Mouse (Mus musculus) heart, embryonic 15.5 days (tissue): ENCODE results near the gene Ccn6. TPM values are rescaled to one million over a fixed set of nuclear protein-coding genes. Genes with fewer than 3 reads are reported as not detected.
"Not testable (repeated sequence)": the region's sequence is repeated elsewhere in the genome, so short reads cannot be mapped to it uniquely, and the experiment has no call there.

ENCODE experiments used
- ATAC-seq: fragments of 200-750 bp; cut with Nextera tagmentation; replicated peaks from 2 replicates; pipeline ENCODE4 v1.8.0; 2017; ENCODE audit warnings: low read depth, moderate TSS enrichment; ENCODE audit not compliant: insufficient number of reproducible peaks, insufficient read depth, low FRiP score
- H3K27ac ChIP-seq: fragments of 300-500 bp; sonication (generic); 2 replicates; pipeline ENCODE4 v1.5.1; 2015; ENCODE audit warnings: mild to moderate bottlenecking, inconsistent platforms
- H3K27me3 ChIP-seq: fragments of 300-500 bp; sonication (generic); 2 replicates; pipeline ENCODE4 v1.6.1; 2015; ENCODE audit warnings: inconsistent platforms
- H3K36me3 ChIP-seq: fragments of 300-500 bp; sonication (generic); 2 replicates; pipeline ENCODE4 v1.6.1; 2015; ENCODE audit warnings: mild to moderate bottlenecking, inconsistent platforms
- H3K4me1 ChIP-seq: fragments of 300-500 bp; sonication (generic); replicated peaks from 2 replicates; pipeline ENCODE4 v1.6.1; 2015; ENCODE audit warnings: inconsistent platforms
- H3K4me2 ChIP-seq: fragments of 300-500 bp; sonication (generic); 2 replicates; pipeline ENCODE4 v1.6.1; 2015; ENCODE audit warnings: inconsistent platforms, mild to moderate bottlenecking, moderate library complexity
- H3K4me3 ChIP-seq: fragments of 300-500 bp; sonication (generic); 2 replicates; pipeline ENCODE4 v1.5.1; 2015; ENCODE audit warnings: mild to moderate bottlenecking, inconsistent platforms
- H3K9ac ChIP-seq: fragments of 300-500 bp; sonication (generic); 2 replicates; pipeline ENCODE4 v1.6.1; 2015; ENCODE audit warnings: mild to moderate bottlenecking, inconsistent platforms
- H3K9me3 ChIP-seq: fragments of 300-500 bp; sonication (generic); replicated peaks from 2 replicates; pipeline ENCODE4 v1.6.1; 2016; ENCODE audit warnings: inconsistent platforms
- WGBS: fragments of 180-500 bp; shearing (Covaris S2); methylation state at CpG from one replicate; pipeline ENCODE4 v1.1.7; 2015; ENCODE audit warnings: mixed read lengths; 5-methylcytosine and 5-hydroxymethylcytosine counted together
- polyA plus RNA-seq: library from polyadenylated mRNA; unstranded; fragments of >200 nt; fragmentation: Nextera tagmentation; extraction: Ambion mirVana; gene quantifications from 2 replicates; pipeline ENCODE4 v1.2.1, GENCODE M21; 2015

Gene Ccn6
- 0.16 and 0.32 TPM in 2 replicates for polyA plus RNA-seq

DNA sequence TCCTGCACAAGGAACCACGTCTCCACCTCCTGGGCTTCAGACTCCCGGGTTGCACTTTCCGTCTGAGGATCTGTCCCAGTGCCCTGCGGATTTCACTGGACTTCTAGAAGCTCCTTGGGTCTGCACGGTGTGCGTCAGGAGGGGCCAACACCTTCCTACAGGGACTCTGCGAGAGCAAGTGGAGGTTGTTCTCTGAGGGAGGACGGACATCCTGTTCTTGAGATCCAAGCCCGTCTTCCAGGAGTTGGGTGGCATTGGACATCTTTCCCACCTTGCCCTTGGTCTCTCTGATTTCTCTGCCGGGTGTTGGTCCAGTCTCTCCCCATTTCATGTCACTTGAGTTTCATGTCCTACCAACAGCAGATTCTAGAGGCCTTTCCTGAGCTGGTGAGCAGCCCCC lies at the start of gene Ccn6:
TSS of gene Ccn6 (minus strand) at position 101 of the 400 bp plus-strand sequence.
- ATAC-seq = no peak
- no peaks in the 10 kb centered on the region for H3K9me3 ChIP-seq
- H3K4me1 ChIP-seq = peaks cover 17% of the 10 kb centered on the region
- H3K9ac ChIP-seq = no peak within 1 kb of the TSS
- 90% methylated on average over 10 of the region's 10 CpGs for WGBS
- H3K36me3 ChIP-seq = no peaks in the 10 kb centered on the region
- no peaks in the 10 kb centered on the region for H3K27me3 ChIP-seq
- no peak within 1 kb of the TSS for H3K4me3 ChIP-seq
- H3K4me2 ChIP-seq = no peak within 1 kb of the TSS
- H3K27ac ChIP-seq = no peak within 1 kb of the TSS

DNA sequence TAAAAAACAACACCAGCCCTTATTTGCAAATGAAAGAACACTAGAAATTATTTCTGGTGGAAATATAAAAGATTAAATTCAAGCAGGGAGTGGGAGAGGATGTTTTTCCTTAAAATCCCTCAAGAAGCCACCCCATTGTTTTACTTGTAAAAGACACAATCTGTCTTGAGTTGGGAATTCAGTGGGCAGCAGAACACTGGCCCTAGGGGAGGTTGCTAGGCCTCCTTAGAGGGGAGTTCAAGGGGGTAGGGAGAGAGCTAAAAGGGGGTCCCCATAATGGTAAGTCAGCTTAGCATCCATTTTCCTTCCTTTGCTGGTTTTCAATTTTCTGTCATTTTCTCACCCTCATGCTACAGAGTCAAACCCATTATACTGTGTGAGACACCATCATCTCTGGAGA lies 46.4 kb upstream of the Ccn6 start:
- H3K4me1 ChIP-seq = no peaks in the 10 kb centered on the region
- H3K27me3 ChIP-seq = no peaks in the 10 kb centered on the region
- no peak for ATAC-seq
- H3K4me3 ChIP-seq = no peak overlapping the region
- H3K9ac ChIP-seq = no peak overlapping the region
- H3K36me3 ChIP-seq = no peaks in the 10 kb centered on the region
- H3K4me2 ChIP-seq = no peak overlapping the region
- no peak overlapping the region for H3K27ac ChIP-seq
- H3K9me3 ChIP-seq = peaks cover 3% of the 10 kb centered on the region

DNA sequence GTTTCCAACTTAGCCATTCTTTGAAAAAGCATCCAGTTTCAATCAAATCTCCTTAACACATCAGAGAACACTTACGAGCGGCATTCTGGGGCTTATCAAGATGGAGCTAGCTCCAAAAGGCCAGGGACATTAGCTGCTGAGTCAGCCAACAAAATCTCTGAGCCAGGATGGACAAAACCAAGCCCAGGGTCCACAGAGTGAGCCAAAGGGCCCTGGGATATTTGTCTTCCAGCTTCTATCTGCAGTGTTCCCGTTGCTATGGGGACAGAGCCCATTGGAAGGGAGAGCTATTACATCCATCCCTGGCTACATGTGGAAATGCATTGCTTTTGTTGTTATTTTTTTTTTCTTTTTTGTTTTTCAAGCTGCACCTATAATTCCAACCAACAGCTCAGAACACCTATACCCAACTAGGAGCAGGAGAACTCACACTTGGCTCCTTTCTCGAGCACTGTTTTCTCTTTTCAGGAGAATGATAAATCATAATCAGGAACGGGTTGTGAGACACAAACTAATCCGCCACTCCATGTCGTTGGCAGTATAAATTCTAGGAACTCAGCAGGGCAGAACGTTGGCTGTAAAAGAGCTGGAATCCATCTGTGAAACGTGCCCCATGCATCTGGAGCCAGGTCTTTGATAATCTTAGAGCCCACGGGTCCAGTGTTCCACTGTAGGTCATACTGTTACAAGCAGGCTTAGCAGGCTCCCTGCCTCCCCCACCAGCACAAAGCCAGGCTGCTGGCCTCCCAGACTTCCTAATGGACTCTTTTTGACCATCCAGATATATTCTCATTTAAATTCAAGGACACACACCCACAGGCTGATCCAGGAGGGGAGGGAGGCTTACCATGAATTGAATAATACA lies 45.8 kb upstream of the Ccn6 start:
- Histone ChIP-seq H3K36me3 (no peaks in the 10 kb centered on the region), H3K4me3 (no peak overlapping the region), H3K9me3 (peaks cover 6% of the 10 kb centered on the region), H3K4me1 (no peaks in the 10 kb centered on the region), H3K27me3 (no peaks in the 10 kb centered on the region), H3K27ac (no peak overlapping the region), H3K9ac (no peak overlapping the region), H3K4me2 (no peak overlapping the region)
- no peak for ATAC-seq
- WGBS = 54% methylated on average over 10 of the region's 10 CpGs

DNA sequence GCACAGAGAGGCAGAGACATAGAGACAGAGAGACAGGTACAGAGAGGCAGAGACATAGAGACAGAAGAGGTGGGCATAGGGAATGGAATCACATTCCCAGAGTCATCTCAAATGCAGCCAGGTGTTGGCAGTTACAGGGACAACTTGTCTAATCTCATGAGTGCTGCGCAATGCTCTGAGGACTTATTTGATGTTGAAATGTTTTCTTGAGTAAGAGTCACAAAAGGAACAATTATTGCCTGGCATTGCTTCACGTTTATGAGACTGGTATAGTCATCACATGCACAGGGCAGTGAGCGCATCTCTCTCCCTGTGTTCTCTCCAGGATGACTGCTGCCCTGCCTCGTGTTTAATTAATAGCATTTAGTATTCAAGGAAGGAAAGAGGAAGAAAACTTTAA lies 45.1 kb upstream of the Ccn6 start:
- Histone ChIP-seq H3K4me2 (no peak overlapping the region), H3K27me3 (no peaks in the 10 kb centered on the region), H3K9me3 (peaks cover 10% of the 10 kb centered on the region), H3K9ac (no peak overlapping the region), H3K4me1 (no peaks in the 10 kb centered on the region), H3K4me3 (no peak overlapping the region), H3K36me3 (no peaks in the 10 kb centered on the region), H3K27ac (no peak overlapping the region)
- ATAC-seq = no peak
- WGBS = 72% methylated on average over 4 of the region's 4 CpGs

DNA sequence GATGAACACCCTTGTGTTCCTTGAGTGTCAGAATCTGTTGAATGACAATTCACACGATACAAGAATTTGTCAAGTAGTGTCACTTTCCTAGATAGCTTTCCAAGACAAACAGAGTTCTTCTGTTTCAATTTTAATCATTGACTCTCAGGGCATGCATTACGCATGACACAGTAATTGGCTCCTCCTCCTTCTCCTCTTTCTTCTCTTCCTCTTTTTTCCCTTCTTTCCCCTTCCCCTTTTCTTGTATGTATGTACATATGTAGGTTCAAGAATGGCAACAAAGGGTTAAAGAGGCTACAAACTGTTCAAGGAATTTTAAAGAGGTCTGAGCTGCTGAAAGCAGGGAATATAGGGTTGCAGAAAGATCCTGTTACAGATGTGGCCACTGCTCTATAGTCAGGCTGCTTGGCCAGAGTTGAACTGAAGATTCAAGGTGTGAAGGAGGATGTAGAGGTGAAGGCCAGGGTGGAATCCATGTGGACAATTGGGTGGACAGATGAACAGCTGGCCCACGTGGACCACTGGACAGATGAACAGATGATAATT lies 43.8 kb upstream of the Ccn6 start:
- no peaks in the 10 kb centered on the region for H3K27me3 ChIP-seq
- no peak overlapping the region for H3K4me3 ChIP-seq
- 68% methylated on average over 3 of the region's 3 CpGs for WGBS
- H3K4me1 ChIP-seq = no peaks in the 10 kb centered on the region
- no peak overlapping the region for H3K27ac ChIP-seq
- no peaks in the 10 kb centered on the region for H3K36me3 ChIP-seq
- H3K4me2 ChIP-seq = no peak overlapping the region
- no peak overlapping the region for H3K9ac ChIP-seq
- peaks cover 10% of the 10 kb centered on the region for H3K9me3 ChIP-seq
- no peak for ATAC-seq

DNA sequence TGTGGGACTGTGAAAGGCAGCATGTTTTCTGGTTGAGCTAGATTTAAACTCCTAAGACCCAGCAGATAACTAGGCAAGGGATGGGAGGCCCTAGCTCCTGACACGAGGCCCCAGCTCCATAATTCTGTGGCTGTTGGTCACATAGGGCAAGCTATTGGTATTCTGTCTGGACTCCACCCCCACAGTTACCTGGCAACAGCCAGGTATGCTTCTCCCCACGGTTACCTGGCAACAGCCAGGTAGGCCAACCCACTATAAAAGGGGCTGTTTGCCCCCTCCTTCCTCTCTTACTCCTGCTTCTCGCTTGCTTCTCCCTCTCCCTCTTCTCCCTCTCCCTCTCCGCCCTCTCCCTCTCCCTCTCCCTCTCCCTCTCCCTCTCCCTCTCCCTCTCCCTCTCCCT lies 38.9 kb upstream of the Ccn6 start:
- H3K27me3 ChIP-seq = no peaks in the 10 kb centered on the region
- 64% methylated on average over 4 of the region's 4 CpGs for WGBS
- H3K4me2 ChIP-seq = no peak overlapping the region
- no peak for ATAC-seq
- no peaks in the 10 kb centered on the region for H3K36me3 ChIP-seq
- no peak overlapping the region for H3K27ac ChIP-seq
- peaks cover 10% of the 10 kb centered on the region for H3K9me3 ChIP-seq
- H3K4me1 ChIP-seq = no peaks in the 10 kb centered on the region
- H3K4me3 ChIP-seq = no peak overlapping the region
- H3K9ac ChIP-seq = no peak overlapping the region

DNA sequence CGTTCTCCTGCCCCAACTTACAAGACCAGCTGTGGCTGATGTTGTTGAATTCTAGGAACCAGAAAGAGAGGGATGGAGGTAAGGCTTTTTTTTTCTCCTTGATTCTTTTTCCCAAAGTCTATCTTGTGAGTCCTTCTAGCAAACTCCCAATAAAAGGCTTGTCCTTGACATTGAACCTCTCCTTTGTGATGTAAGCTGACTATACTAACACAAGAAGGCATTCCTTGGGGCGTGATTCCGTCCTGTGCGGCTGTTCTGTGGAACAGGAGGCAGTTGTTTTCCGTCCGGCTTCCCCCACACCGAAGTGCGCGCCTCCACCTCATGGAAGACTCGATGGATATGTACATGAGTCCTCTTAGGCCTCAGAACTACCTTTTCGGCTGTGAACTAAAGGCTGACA lies 34.6 kb upstream of the Ccn6 start:
- H3K4me3 ChIP-seq, H3K9ac ChIP-seq, H3K27me3 ChIP-seq, H3K4me2 ChIP-seq, ATAC-seq, H3K9me3 ChIP-seq, H3K36me3 ChIP-seq, H3K4me1 ChIP-seq, H3K27ac ChIP-seq: not testable (repeated sequence)
- WGBS = 89% methylated on average over 11 of the region's 11 CpGs

DNA sequence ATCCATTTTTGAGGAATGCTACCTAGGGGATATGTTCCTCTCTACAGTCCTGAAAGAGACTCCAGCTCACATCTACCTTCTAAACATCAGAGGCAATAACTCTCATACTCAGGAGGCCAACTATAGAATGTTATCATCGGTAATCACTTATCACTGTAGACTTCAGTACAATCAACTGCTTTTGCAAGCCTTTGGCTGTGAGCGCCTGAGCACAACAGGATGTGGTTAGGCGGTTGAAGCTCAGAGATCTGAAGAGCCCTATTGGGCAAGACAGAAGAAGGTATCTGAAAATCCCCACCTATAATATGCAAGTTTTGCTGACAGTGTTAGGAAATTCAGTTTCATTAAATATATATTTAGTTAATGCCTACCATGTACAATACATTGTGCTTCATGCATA lies 29.1 kb upstream of the Ccn6 start:
- Histone ChIP-seq H3K27me3 (no peaks in the 10 kb centered on the region), H3K27ac (no peak overlapping the region), H3K36me3 (no peaks in the 10 kb centered on the region), H3K9ac (no peak overlapping the region), H3K9me3 (no peaks in the 10 kb centered on the region), H3K4me3 (no peak overlapping the region), H3K4me2 (no peak overlapping the region), H3K4me1 (no peaks in the 10 kb centered on the region)
- ATAC-seq = no peak
- 76% methylated on average over 3 of the region's 3 CpGs for WGBS

DNA sequence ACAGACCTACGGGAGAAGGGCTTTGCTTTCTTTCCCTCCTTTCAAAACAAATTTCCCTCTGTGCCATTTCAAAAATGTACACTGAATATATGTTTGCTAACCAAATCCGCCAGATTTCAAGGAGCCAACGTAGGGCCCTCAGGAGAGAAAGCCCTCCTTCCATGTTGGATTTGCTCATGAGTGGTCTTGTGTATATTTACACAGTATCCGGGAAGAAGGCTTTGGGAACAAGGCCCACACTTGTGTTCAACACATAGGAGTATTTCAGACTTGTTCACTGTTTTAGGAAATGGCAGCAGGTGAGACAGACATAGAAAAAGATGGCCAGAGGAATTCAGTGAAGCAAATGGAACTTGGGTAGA lies 21.9 kb upstream of the Ccn6 start:
- H3K36me3 ChIP-seq = no peaks in the 10 kb centered on the region
- H3K27ac ChIP-seq = no peak overlapping the region
- no peak overlapping the region for H3K4me2 ChIP-seq
- H3K4me1 ChIP-seq = no peaks in the 10 kb centered on the region
- no peak overlapping the region for H3K4me3 ChIP-seq
- 80% methylated on average over 4 of the region's 4 CpGs for WGBS
- no peaks in the 10 kb centered on the region for H3K9me3 ChIP-seq
- H3K9ac ChIP-seq = no peak overlapping the region
- H3K27me3 ChIP-seq = no peaks in the 10 kb centered on the region
- ATAC-seq = no peak

DNA sequence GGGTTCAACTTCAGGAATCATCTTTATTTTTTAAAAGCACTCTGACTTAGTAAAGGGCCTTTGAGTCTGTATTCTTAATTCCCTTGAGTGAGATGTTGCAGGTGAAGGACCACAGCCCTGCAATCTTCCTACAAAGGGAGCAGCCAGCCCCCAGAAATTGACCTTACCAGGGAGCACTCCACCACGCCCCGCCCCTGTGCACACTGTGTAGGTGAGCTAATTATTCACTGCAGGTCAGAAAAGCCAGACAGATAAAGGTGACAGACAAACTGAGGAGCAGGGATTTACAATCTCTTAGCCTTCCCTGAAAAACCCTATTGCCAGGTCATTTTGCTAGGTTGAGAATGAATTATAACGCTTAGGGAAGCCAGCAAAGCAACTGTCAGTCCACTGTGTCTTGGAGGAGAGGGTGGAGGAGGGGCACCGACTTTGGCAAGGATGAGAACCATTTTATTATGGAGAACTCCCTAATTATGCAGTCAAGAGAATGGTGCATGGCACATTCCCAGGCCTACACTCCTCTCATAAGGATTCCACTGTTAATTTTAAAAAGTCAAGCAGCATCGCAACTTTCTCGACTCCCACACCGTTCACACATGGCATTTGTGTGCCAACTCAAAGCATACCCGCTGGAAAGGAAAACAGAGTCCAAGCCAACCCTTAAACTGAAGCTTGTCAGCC lies 21.4 kb upstream of the Ccn6 start:
- Histone ChIP-seq H3K4me2 (no peak overlapping the region), H3K9ac (no peak overlapping the region), H3K27me3 (no peaks in the 10 kb centered on the region), H3K36me3 (no peaks in the 10 kb centered on the region), H3K27ac (no peak overlapping the region), H3K4me3 (no peak overlapping the region), H3K4me1 (no peaks in the 10 kb centered on the region), H3K9me3 (no peaks in the 10 kb centered on the region)
- WGBS = 84% methylated on average over 8 of the region's 8 CpGs
- no peak for ATAC-seq

DNA sequence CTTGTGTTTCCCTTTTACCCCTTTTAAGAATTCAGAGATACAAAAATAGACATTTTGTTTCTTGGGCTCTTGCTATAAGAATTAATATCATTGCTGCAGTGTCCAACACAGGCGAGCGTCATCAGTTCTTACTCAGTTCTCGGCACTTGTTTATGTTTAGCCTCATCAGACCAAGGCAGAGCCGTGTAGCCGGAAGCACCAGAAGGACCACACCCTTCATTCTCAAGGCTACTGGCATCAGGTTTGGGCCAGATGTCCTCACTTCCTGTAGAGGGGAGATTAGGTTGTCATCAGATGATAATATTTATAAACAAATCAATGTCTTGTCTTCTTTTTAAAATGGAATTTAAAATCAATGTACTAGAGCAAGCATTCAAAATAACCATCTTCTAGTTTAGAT lies 13.4 kb upstream of the Ccn6 start:
- H3K9me3 ChIP-seq = no peaks in the 10 kb centered on the region
- ATAC-seq = no peak
- H3K4me1 ChIP-seq = peaks cover 12% of the 10 kb centered on the region
- WGBS = 67% methylated on average over 5 of the region's 5 CpGs
- H3K27me3 ChIP-seq = no peaks in the 10 kb centered on the region
- H3K36me3 ChIP-seq = no peaks in the 10 kb centered on the region
- no peak overlapping the region for H3K4me2 ChIP-seq
- no peak overlapping the region for H3K9ac ChIP-seq
- H3K27ac ChIP-seq = no peak overlapping the region
- no peak overlapping the region for H3K4me3 ChIP-seq
